Mouse (Mus musculus) liver, embryonic 14.5 days (tissue): ENCODE results near the gene Gm973.

ENCODE experiments used
- CTCF ChIP-seq: IDR thresholded peaks from 2 replicates; pipeline ENCODE4 v1.5.1; 2016; ENCODE audit warnings: antibody characterized with exemption, low read depth, control low read depth
- EP300 ChIP-seq: IDR thresholded peaks from 2 replicates; pipeline ENCODE4 v1.6.1; 2016; ENCODE audit warnings: antibody characterized with exemption, low read depth

- TF ChIP-seq EP300 (no peak), CTCF (no peak)
These were observed 168.1 kb downstream of the Gm973 start for GRCm38 (mm10) chr1:59683926-59684818.
